Mouse (Mus musculus): Measurements from ENCODE around the gene Cmtm7. TPM values are rescaled to one million over a fixed set of nuclear protein-coding genes. Genes with fewer than 3 reads are reported as not detected.

The Cmtm7 gene
- polyA plus RNA-seq, 1 experiment from 2014 or later, result 84.6 TPM

GRCm38 (mm10) chr9:114801301-114801700 is 19.6 kb upstream of the Cmtm7 start:
- no peak overlapping the region for H3K27ac ChIP-seq (replicated peaks; ENCODE audit: low read depth, low read length)
- H3K9me3 ChIP-seq (ENCODE audit: control insufficient read depth, low read length), result no peaks in the 10 kb centered on the region
- ATAC-seq (ENCODE audit: insufficient number of reproducible peaks, low FRiP score, low TSS enrichment, low read depth) (no peak), DNase-seq (ENCODE audit: low spot score) (no peak)
- H3K4me1 ChIP-seq (ENCODE audit: control insufficient read depth, insufficient read depth, low read length), result no peaks in the 10 kb centered on the region
- WGBS, result 58% methylated on average over 15 of the region's 15 CpGs
- H3K4me3 ChIP-seq (ENCODE audit: low read depth, low read length), result no peak overlapping the region
- no peaks in the 10 kb centered on the region for H3K27me3 ChIP-seq (ENCODE audit: control insufficient read depth, insufficient read depth, low read length)
- no peak overlapping the region for H3K4me2 ChIP-seq (ENCODE audit: low read depth, severe bottlenecking)
- no peak overlapping the region for H3K9ac ChIP-seq (ENCODE audit: low read length)
- no peaks in the 10 kb centered on the region for H3K36me3 ChIP-seq (ENCODE audit: control insufficient read depth, insufficient read depth, low read length)

GRCm38 (mm10) chr9:114799498-114800107 is 17.9 kb upstream of the Cmtm7 start:
- no peak for DNase-seq (ENCODE audit: low spot score)
- H3K4me1 ChIP-seq (ENCODE audit: control insufficient read depth, insufficient read depth, low read length), result no peaks in the 10 kb centered on the region

GRCm38 (mm10) chr9:114798845-114799244 is 17.2 kb upstream of the Cmtm7 start:
- Histone ChIP-seq H3K4me2 (ENCODE audit: low read depth, severe bottlenecking) (no peak overlapping the region), H3K9ac (ENCODE audit: low read length) (no peak overlapping the region), H3K4me1 (ENCODE audit: control insufficient read depth, insufficient read depth, low read length) (no peaks in the 10 kb centered on the region), H3K36me3 (ENCODE audit: control insufficient read depth, insufficient read depth, low read length) (no peaks in the 10 kb centered on the region), H3K4me3 (ENCODE audit: low read depth, low read length) (no peak overlapping the region), H3K9me3 (ENCODE audit: control insufficient read depth, low read length) (no peaks in the 10 kb centered on the region), H3K27me3 (ENCODE audit: control insufficient read depth, insufficient read depth, low read length) (no peaks in the 10 kb centered on the region), H3K27ac (replicated peaks; ENCODE audit: low read depth, low read length) (no peak overlapping the region)
- no peak for ATAC-seq (ENCODE audit: insufficient number of reproducible peaks, low FRiP score, low TSS enrichment, low read depth)
- 33% methylated on average over 6 of the region's 6 CpGs for WGBS
- no peak for DNase-seq (ENCODE audit: low spot score)

More at GRCm38 (mm10) chr9:114799498-114800107, 17.9 kb upstream of the Cmtm7 start:
- Histone ChIP-seq H3K4me2 (ENCODE audit: low read depth, severe bottlenecking) (no peak overlapping the region), H3K27me3 (ENCODE audit: control insufficient read depth, insufficient read depth, low read length) (no peaks in the 10 kb centered on the region), H3K9ac (ENCODE audit: low read length) (no peak overlapping the region), H3K36me3 (ENCODE audit: control insufficient read depth, insufficient read depth, low read length) (no peaks in the 10 kb centered on the region), H3K4me3 (ENCODE audit: low read depth, low read length) (no peak overlapping the region), H3K27ac (replicated peaks; ENCODE audit: low read depth, low read length) (no peak overlapping the region), H3K9me3 (ENCODE audit: control insufficient read depth, low read length) (no peaks in the 10 kb centered on the region)
- WGBS, result 32% methylated on average over 10 of the region's 10 CpGs
- no peak for ATAC-seq (ENCODE audit: insufficient number of reproducible peaks, low FRiP score, low TSS enrichment, low read depth)

- Histone ChIP-seq H3K4me1 (ENCODE audit: control insufficient read depth, insufficient read depth, low read length) (no peaks in the 10 kb centered on the region), H3K4me3 (ENCODE audit: low read depth, low read length) (no peak overlapping the region), H3K36me3 (ENCODE audit: control insufficient read depth, insufficient read depth, low read length) (no peaks in the 10 kb centered on the region), H3K27me3 (ENCODE audit: control insufficient read depth, insufficient read depth, low read length) (no peaks in the 10 kb centered on the region), H3K4me2 (ENCODE audit: low read depth, severe bottlenecking) (no peak overlapping the region), H3K9me3 (ENCODE audit: control insufficient read depth, low read length) (no peaks in the 10 kb centered on the region), H3K27ac (replicated peaks; ENCODE audit: low read depth, low read length) (no peak overlapping the region), H3K9ac (ENCODE audit: low read length) (no peak overlapping the region)
- peak; percentile 92 for DNase-seq (ENCODE audit: low spot score)
- peak; percentile 48; the same call in 1 of the 2 replicates for ATAC-seq (ENCODE audit: insufficient number of reproducible peaks, low FRiP score, low TSS enrichment, low read depth)
- 57% methylated on average over 11 of the region's 11 CpGs for WGBS
These were observed 15.8 kb upstream of the Cmtm7 start for GRCm38 (mm10) chr9:114797329-114798004.

GRCm38 (mm10) chr9:114796473-114797050 is 14.9 kb upstream of the Cmtm7 start:
- DNase-seq (ENCODE audit: low spot score) (no peak), ATAC-seq (ENCODE audit: insufficient number of reproducible peaks, low FRiP score, low TSS enrichment, low read depth) (no peak)
- H3K4me3 ChIP-seq (ENCODE audit: low read depth, low read length), result no peak overlapping the region
- no peaks in the 10 kb centered on the region for H3K4me1 ChIP-seq (ENCODE audit: control insufficient read depth, insufficient read depth, low read length)
- H3K27me3 ChIP-seq (ENCODE audit: control insufficient read depth, insufficient read depth, low read length), result no peaks in the 10 kb centered on the region
- no peaks in the 10 kb centered on the region for H3K9me3 ChIP-seq (ENCODE audit: control insufficient read depth, low read length)
- 40% methylated on average over 10 of the region's 11 CpGs for WGBS
- H3K4me2 ChIP-seq (ENCODE audit: low read depth, severe bottlenecking), result no peak overlapping the region
- H3K9ac ChIP-seq (ENCODE audit: low read length), result no peak overlapping the region
- H3K36me3 ChIP-seq (ENCODE audit: control insufficient read depth, insufficient read depth, low read length), result no peaks in the 10 kb centered on the region
- H3K27ac ChIP-seq (replicated peaks; ENCODE audit: low read depth, low read length), result no peak overlapping the region

- no peaks in the 10 kb centered on the region for H3K27me3 ChIP-seq (ENCODE audit: control insufficient read depth, insufficient read depth, low read length)
- ATAC-seq (ENCODE audit: insufficient number of reproducible peaks, low FRiP score, low TSS enrichment, low read depth) (no peak), DNase-seq (ENCODE audit: low spot score) (no peak)
- H3K9me3 ChIP-seq (ENCODE audit: control insufficient read depth, low read length), result no peaks in the 10 kb centered on the region
- H3K9ac ChIP-seq (ENCODE audit: low read length), result no peak overlapping the region
- no peak overlapping the region for H3K4me2 ChIP-seq (ENCODE audit: low read depth, severe bottlenecking)
- no peaks in the 10 kb centered on the region for H3K4me1 ChIP-seq (ENCODE audit: control insufficient read depth, insufficient read depth, low read length)
- H3K36me3 ChIP-seq (ENCODE audit: control insufficient read depth, insufficient read depth, low read length), result no peaks in the 10 kb centered on the region
- 80% methylated on average over 4 of the region's 4 CpGs for WGBS
- no peak overlapping the region for H3K27ac ChIP-seq (replicated peaks; ENCODE audit: low read depth, low read length)
- H3K4me3 ChIP-seq (ENCODE audit: low read depth, low read length), result no peak overlapping the region
These were observed 12.8 kb upstream of the Cmtm7 start for GRCm38 (mm10) chr9:114794491-114794890.

- 87% methylated on average over 9 of the region's 9 CpGs for WGBS
- Histone ChIP-seq H3K4me1 (ENCODE audit: control insufficient read depth, insufficient read depth, low read length) (no peaks in the 10 kb centered on the region), H3K27ac (replicated peaks; ENCODE audit: low read depth, low read length) (no peak overlapping the region), H3K27me3 (ENCODE audit: control insufficient read depth, insufficient read depth, low read length) (no peaks in the 10 kb centered on the region), H3K9me3 (ENCODE audit: control insufficient read depth, low read length) (no peaks in the 10 kb centered on the region), H3K4me3 (ENCODE audit: low read depth, low read length) (no peak overlapping the region), H3K36me3 (ENCODE audit: control insufficient read depth, insufficient read depth, low read length) (no peaks in the 10 kb centered on the region), H3K4me2 (ENCODE audit: low read depth, severe bottlenecking) (no peak overlapping the region), H3K9ac (ENCODE audit: low read length) (no peak overlapping the region)
- DNase-seq (ENCODE audit: low spot score) (no peak), ATAC-seq (ENCODE audit: insufficient number of reproducible peaks, low FRiP score, low TSS enrichment, low read depth) (no peak)
These were observed 12.2 kb upstream of the Cmtm7 start for GRCm38 (mm10) chr9:114793764-114794295.

- no peaks in the 10 kb centered on the region for H3K36me3 ChIP-seq (ENCODE audit: control insufficient read depth, insufficient read depth, low read length)
- no peaks in the 10 kb centered on the region for H3K9me3 ChIP-seq (ENCODE audit: control insufficient read depth, low read length)
- DNase-seq (ENCODE audit: low spot score) (no peak), ATAC-seq (ENCODE audit: insufficient number of reproducible peaks, low FRiP score, low TSS enrichment, low read depth) (no peak)
- H3K27me3 ChIP-seq (ENCODE audit: control insufficient read depth, insufficient read depth, low read length), result no peaks in the 10 kb centered on the region
- 84% methylated on average over 8 of the region's 8 CpGs for WGBS
- no peak overlapping the region for H3K4me2 ChIP-seq (ENCODE audit: low read depth, severe bottlenecking)
- H3K4me3 ChIP-seq (ENCODE audit: low read depth, low read length), result no peak overlapping the region
- no peak overlapping the region for H3K9ac ChIP-seq (ENCODE audit: low read length)
- 0 out of 2 replicates have a peak, but pooled peaks cover 5% of the 10 kb centered on the region for H3K4me1 ChIP-seq (ENCODE audit: control insufficient read depth, insufficient read depth, low read length)
- H3K27ac ChIP-seq (replicated peaks; ENCODE audit: low read depth, low read length), result no peak overlapping the region
These were observed 8.3 kb upstream of the Cmtm7 start for GRCm38 (mm10) chr9:114789989-114790388.

All from limb, embryonic 11.5 days (tissue).